Mouse (Mus musculus): ENCODE measurements around the gene Dpagt1.
"Not testable (repeated sequence)": the region's sequence is repeated elsewhere in the genome, so short reads cannot be mapped to it uniquely, and the experiment has no call there.

Dpagt1 gene

GRCm38 (mm10) chr9:44325768-44326370 is at the start of gene Dpagt1:
TSS of gene Dpagt1 (plus strand) at chr9:44326019.
- in situ Hi-C loops (cut with MseI, MboI): no loop called here

- in situ Hi-C loops (cut with MseI, MboI): no loop called here
Observed at GRCm38 (mm10) chr9:44283183-44283582, 42.6 kb upstream of the Dpagt1 start.

- in situ Hi-C loops (cut with MseI, MboI): no loop called here
Observed at GRCm38 (mm10) chr9:44286256-44286850, 39.5 kb upstream of the Dpagt1 start.

- in situ Hi-C loops (cut with MseI, MboI): no loop called here
Observed at GRCm38 (mm10) chr9:44287003-44287400, 38.8 kb upstream of the Dpagt1 start.

- in situ Hi-C loops (cut with MseI, MboI): no loop called here
Observed at GRCm38 (mm10) chr9:44287401-44288075, 38.3 kb upstream of the Dpagt1 start.

- in situ Hi-C loops (cut with MseI, MboI): no loop called here
Observed at GRCm38 (mm10) chr9:44288076-44288958, 37.5 kb upstream of the Dpagt1 start, which contains the start of gene Abcg4. TSS of gene Abcg4 (minus strand) at chr9:44288615.

GRCm38 (mm10) chr9:44288959-44289291 is 36.9 kb upstream of the Dpagt1 start:
- in situ Hi-C loops (cut with MseI, MboI): no loop called here

- in situ Hi-C loops (cut with MseI, MboI): no loop called here
Observed at GRCm38 (mm10) chr9:44292490-44292889, 33.3 kb upstream of the Dpagt1 start.

GRCm38 (mm10) chr9:44300001-44300400 is 25.8 kb upstream of the Dpagt1 start:
- in situ Hi-C loops (cut with MseI, MboI): not testable (repeated sequence)

GRCm38 (mm10) chr9:44305466-44306079 is 20.2 kb upstream of the Dpagt1 start, which contains the start of gene Hinfp:
TSS of gene Hinfp (minus strand) at chr9:44305671.
- in situ Hi-C loops (cut with MseI, MboI): no loop called here

- in situ Hi-C loops (cut with MseI, MboI): no loop called here
Observed at GRCm38 (mm10) chr9:44306532-44306931, 19.3 kb upstream of the Dpagt1 start.

GRCm38 (mm10) chr9:44307248-44307647 is 18.6 kb upstream of the Dpagt1 start:
- in situ Hi-C loops (cut with MseI, MboI): no loop called here

GRCm38 (mm10) chr9:44309756-44310155 is 16.1 kb upstream of the Dpagt1 start:
- in situ Hi-C loops (cut with MseI, MboI): no loop called here

- in situ Hi-C loops (cut with MseI, MboI): no loop called here
Observed at GRCm38 (mm10) chr9:44310750-44311135, 15.1 kb upstream of the Dpagt1 start.

GRCm38 (mm10) chr9:44311136-44312134 is 14.4 kb upstream of the Dpagt1 start:
- in situ Hi-C loops (cut with MseI, MboI): no loop called here

GRCm38 (mm10) chr9:44313476-44314256 is 12.2 kb upstream of the Dpagt1 start:
- in situ Hi-C loops (cut with MseI, MboI): no loop called here

- in situ Hi-C loops (cut with MseI, MboI): no loop called here
Observed at GRCm38 (mm10) chr9:44314257-44314547, 11.6 kb upstream of the Dpagt1 start.

GRCm38 (mm10) chr9:44314910-44315309 is 10.9 kb upstream of the Dpagt1 start:
- in situ Hi-C loops (cut with MseI, MboI): no loop called here

- in situ Hi-C loops (cut with MseI, MboI): no loop called here
Observed at GRCm38 (mm10) chr9:44317452-44317851, 8.4 kb upstream of the Dpagt1 start.

Measured in mouse trophoblast stem cell (cell line).